ENCODE assay signal across 12 mouse cellular contexts in genomic region chr11:3969837-3970236, GRCm38 (mm10). TPM values are rescaled to one million over a fixed set of nuclear protein-coding genes. Genes with fewer than 3 reads are reported as not detected.
DNase-seq lines count a peak whose midpoint lies in the region; ATAC-seq and TF ChIP-seq lines count a peak whose summit lies in the region.
"Had no signal": no experiment of that assay in that cellular context is flagged by ENCODE, and none has a peak within 500 bp of the region (broad histone marks: within the 10 kb centered on the region; RNA-seq: fewer than 3 reads in every experiment).

No protein-coding gene starts in this region.

- H3K4me2 ChIP-seq in liver, embryonic 14.5 days (ENCODE audit: low read depth): no peak overlapping the region
- H3K4me2 ChIP-seq in liver, embryonic 12.5 days: no peak overlapping the region
- no peak overlapping the region for H3K4me2 ChIP-seq in CH12.LX (ENCODE audit: insufficient read depth, low read depth, poor library complexity, severe bottlenecking)
- H3K4me2 ChIP-seq in heart, embryonic 11.5 days: no peak overlapping the region
- H3K4me2 ChIP-seq: hindbrain, embryonic 13.5 days; lung, embryonic 15.5 days had no signal

- TF ChIP-seq CTCF in gastrocnemius, adult 2 months (IDR thresholded peaks at IDR 0.05): peak; percentile 14; the same call in 1 of the 2 replicates
- TF ChIP-seq CTCF in liver, embryonic 14.5 days (IDR thresholded peaks at IDR 0.05; ENCODE audit: low read depth): 0 out of 2 replicates have a peak, but pooled peaks have one; percentile 21
- TF ChIP-seq CTCF in CH12.LX (conservative IDR thresholded peaks at IDR 0.05 in 1 of 2, IDR thresholded peaks at IDR 0.05 in 1 of 2; ENCODE audit: low read depth in 2 of 2, low read length in 2 of 2): peak in 1 of 2 experiments; percentile 55; a peak in 2 of 4 replicates

- peaks cover 3 to 6% of the 10 kb centered on the region in 2 experiments for H3K4me1 ChIP-seq in liver, embryonic 14.5 days (replicated peaks; ENCODE audit: control insufficient read depth in 2 of 2, insufficient read depth in 2 of 2, low read length in 1 of 2)
- H3K4me1 ChIP-seq in liver, embryonic 12.5 days: peaks cover 17% of the 10 kb centered on the region
- H3K4me1 ChIP-seq in CH12.LX (ENCODE audit: control insufficient read depth in 1 of 2, insufficient read depth in 2 of 2): peaks cover 7 to 17% of the 10 kb centered on the region in 2 experiments
- peaks cover 6% of the 10 kb centered on the region for H3K4me1 ChIP-seq in heart, embryonic 11.5 days (ENCODE audit: control insufficient read depth, insufficient read depth, low read length)

- no peak overlapping the region for H3K9ac ChIP-seq in liver, embryonic 14.5 days (replicated peaks)
- no peak overlapping the region for H3K9ac ChIP-seq in liver, embryonic 12.5 days
- H3K9ac ChIP-seq in CH12.LX (ENCODE audit: insufficient read depth, low read depth): no peak overlapping the region
- H3K9ac ChIP-seq in heart, embryonic 11.5 days (ENCODE audit: low read depth, low read length): no peak overlapping the region
- H3K9ac ChIP-seq: hindbrain, embryonic 13.5 days; lung, embryonic 15.5 days had no signal

- no peak overlapping the region for H3K27ac ChIP-seq in gastrocnemius, adult 2 months
- no peak overlapping the region for H3K27ac ChIP-seq in liver, embryonic 14.5 days
- H3K27ac ChIP-seq in liver, embryonic 12.5 days: no peak overlapping the region
- no peak overlapping the region for H3K27ac ChIP-seq in CH12.LX (ENCODE audit: insufficient read depth, low read depth)
- no peak overlapping the region for H3K27ac ChIP-seq in heart, embryonic 11.5 days (ENCODE audit: low read depth, low read length)
- H3K27ac ChIP-seq: embryonic facial prominence, embryonic 10.5 days; hindbrain, embryonic 13.5 days; lung, embryonic 15.5 days had no signal

- peaks cover 37% of the 10 kb centered on the region for H3K79me2 ChIP-seq in CH12.LX (replicated peaks; ENCODE audit: control insufficient read depth, extremely low read depth, insufficient read depth, poor library complexity, severe bottlenecking)

- TF ChIP-seq RAD21 in CH12.LX (IDR thresholded peaks at IDR 0.05; ENCODE audit: low read depth, low read length): peak; percentile 1

- H3K4me3 ChIP-seq in gastrocnemius, adult 2 months: no peak overlapping the region
- no peak overlapping the region for H3K4me3 ChIP-seq in liver, embryonic 14.5 days (ENCODE audit: insufficient read depth in 1 of 2, low read depth in 2 of 2, low read length in 2 of 2)
- H3K4me3 ChIP-seq in liver, embryonic 12.5 days: no peak overlapping the region
- H3K4me3 ChIP-seq in CH12.LX (replicated peaks in 1 of 3; ENCODE audit: low read depth in 2 of 3, low read length in 2 of 3, poor library complexity in 1 of 3): no peak overlapping the region
- no peak overlapping the region for H3K4me3 ChIP-seq in heart, embryonic 11.5 days (ENCODE audit: low read depth, low read length)
- H3K4me3 ChIP-seq: embryonic facial prominence, embryonic 10.5 days; hindbrain, embryonic 13.5 days; lung, embryonic 15.5 days had no signal

- WGBS in liver, embryonic 14.5 days (ENCODE audit: insufficient replicate concordance): 64% methylated on average over 3 of the region's 3 CpGs
- 69% methylated on average over 3 of the region's 3 CpGs for WGBS in liver, embryonic 12.5 days (ENCODE audit: insufficient replicate concordance)
- 77% methylated on average over 3 of the region's 3 CpGs for WGBS in heart, embryonic 11.5 days (ENCODE audit: insufficient replicate concordance)

- H3K36me3 ChIP-seq in liver, embryonic 14.5 days (replicated peaks; ENCODE audit: control insufficient read depth, insufficient read depth, low read depth): peaks cover 21% of the 10 kb centered on the region
- peaks cover 86% of the 10 kb centered on the region for H3K36me3 ChIP-seq in liver, embryonic 12.5 days
- peaks cover 73 to 89% of the 10 kb centered on the region in 2 experiments for H3K36me3 ChIP-seq in CH12.LX (replicated peaks in 1 of 2; ENCODE audit: control insufficient read depth in 1 of 2, insufficient read depth in 1 of 2, low read length in 1 of 2)
- peaks cover 38% of the 10 kb centered on the region for H3K36me3 ChIP-seq in heart, embryonic 11.5 days (ENCODE audit: control insufficient read depth, insufficient read depth, low read length)

- dilution Hi-C loops in CH12.LX (cut with MboI; ENCODE audit: extremely low pct_ligation_motif_present, extremely low pct_unique_long_range_greater_than_20kb, low sequenced_read_pairs): no loop called here

- intact Hi-C loops in gastrocnemius, adult 2 months (cut with DNase I): no loop called here
- intact Hi-C loops in gastrocnemius, postnatal 36 days (cut with DNase I): no loop called here

- no peaks in the 10 kb centered on the region for H3K9me3 ChIP-seq in liver, embryonic 14.5 days (ENCODE audit: control insufficient read depth, low read length)
- H3K9me3 ChIP-seq in liver, embryonic 12.5 days (replicated peaks): no peaks in the 10 kb centered on the region
- H3K9me3 ChIP-seq in CH12.LX (replicated peaks; ENCODE audit: low read length): no peaks in the 10 kb centered on the region
- no peaks in the 10 kb centered on the region for H3K9me3 ChIP-seq in heart, embryonic 11.5 days (replicated peaks; ENCODE audit: control insufficient read depth, low read length)
- H3K9me3 ChIP-seq: embryonic facial prominence, embryonic 10.5 days; hindbrain, embryonic 13.5 days; lung, embryonic 15.5 days had no signal

- H3K27me3 ChIP-seq in liver, embryonic 14.5 days (ENCODE audit: control insufficient read depth, insufficient read depth, low read length): no peaks in the 10 kb centered on the region
- no peaks in the 10 kb centered on the region for H3K27me3 ChIP-seq in liver, embryonic 12.5 days (replicated peaks)
- no peaks in the 10 kb centered on the region for H3K27me3 ChIP-seq in CH12.LX (replicated peaks)
- no peaks in the 10 kb centered on the region for H3K27me3 ChIP-seq in heart, embryonic 11.5 days (ENCODE audit: control insufficient read depth, insufficient read depth, low read length)
- H3K27me3 ChIP-seq: hindbrain, embryonic 13.5 days; lung, embryonic 15.5 days had no signal

- in situ Hi-C loops in CH12.LX (cut with MboI; ENCODE audit: low pct_ligation_motif_present, low pct_unique_long_range_greater_than_20kb, low sequenced_read_pairs): no loop called here

- no peak for DNase-seq in gastrocnemius, adult 2 months
- DNase-seq in gastrocnemius, postnatal 36 days: no peak
- no peak for DNase-seq in liver, embryonic 14.5 days (ENCODE audit: low read depth in 3 of 3, low spot score in 3 of 3)
- DNase-seq in CH12.LX (ENCODE audit: extremely low read depth): no peak
- DNase-seq in layer of hippocampus, adult 9-11 months: no peak

- TF ChIP-seq EP300 in liver, embryonic 14.5 days (IDR thresholded peaks at IDR 0.05; ENCODE audit: low read depth): no peak
- TF ChIP-seq EP300 in CH12.LX (IDR thresholded peaks at IDR 0.05; ENCODE audit: low read length): no peak

- TF ChIP-seq POLR2A in CH12.LX (IDR thresholded peaks at IDR 0.05; ENCODE audit: low read depth, low read length): no peak

- ATAC-seq in liver, embryonic 14.5 days (ENCODE audit: insufficient read depth): no peak
- no peak for ATAC-seq in liver, embryonic 12.5 days
- ATAC-seq in common myeloid progenitor, adult 5-6 weeks (replicated peaks; ENCODE audit: low read depth, poor library complexity, severe bottlenecking): peak; percentile 39; the same call in 1 of the 2 replicates
- ATAC-seq in heart, embryonic 11.5 days (replicated peaks; ENCODE audit: insufficient number of reproducible peaks, low FRiP score, low TSS enrichment): no peak
- ATAC-seq: forebrain, embryonic 14.5 days had no signal

RNA-seq across cellular contexts. Expression of gene Pes1, which starts 6.1 kb away (rescaled TPM):
- 10 to 100 TPM; 32.8 to 33.7 TPM for total RNA-seq in gastrocnemius, adult 2 months (2021)
- total RNA-seq in gastrocnemius, postnatal 36 days (2021): 10 to 100 TPM; 31.3 to 35.5 TPM
- polyA plus RNA-seq in liver, embryonic 14.5 days (2012; rRNA removed): 29.4 and 35.4 TPM in 2 replicates
- polyA plus RNA-seq in liver, embryonic 14.5 days (2014; fragmentation: Nextera tagmentation; extraction: Ambion mirVana): 33.1 and 34.2 TPM in 2 replicates
- polyA plus RNA-seq in liver, embryonic 12.5 days (2016; fragmentation: Nextera tagmentation; extraction: Ambion mirVana): 72.0 and 74.0 TPM in 2 replicates
- total RNA-seq in CH12.LX (2012; rRNA removed) (120 and 149 TPM in 2 replicates), CH12.LX (2014; rRNA removed) (226 and 251 TPM in 2 replicates)
- 304 and 311 TPM in 2 replicates for polyA plus RNA-seq in CH12.LX (2012; ENCODE audit: insufficient read length, low read depth)
- total RNA-seq in common myeloid progenitor, adult 5-6 weeks (2017): 140 and 247 TPM in 2 replicates
- 48.2 and 51.5 TPM in 2 replicates for polyA plus RNA-seq in heart, embryonic 11.5 days (2014; fragmentation: Nextera tagmentation; extraction: Ambion mirVana)

RNA-seq across cellular contexts. Expression of gene 4930556J24Rik, which starts 6.7 kb away (rescaled TPM):
- not detected for total RNA-seq in gastrocnemius, adult 2 months (2021)
- not detected for total RNA-seq in gastrocnemius, postnatal 36 days (2021)
- not detected in 2 replicates for polyA plus RNA-seq in liver, embryonic 14.5 days (2012; rRNA removed)
- polyA plus RNA-seq in liver, embryonic 14.5 days (2014; fragmentation: Nextera tagmentation; extraction: Ambion mirVana): not detected in 2 replicates
- polyA plus RNA-seq in liver, embryonic 12.5 days (2016; fragmentation: Nextera tagmentation; extraction: Ambion mirVana): 0.11 and 0.13 TPM in 2 replicates
- total RNA-seq in CH12.LX (2012; rRNA removed) (0.21 and 0.50 TPM in 2 replicates), CH12.LX (2014; rRNA removed) (not detected in 2 replicates)
- 0.70 and 0.78 TPM in 2 replicates for polyA plus RNA-seq in CH12.LX (2012; ENCODE audit: insufficient read length, low read depth)
- not detected in 2 replicates for total RNA-seq in common myeloid progenitor, adult 5-6 weeks (2017)
- polyA plus RNA-seq in heart, embryonic 11.5 days (2014; fragmentation: Nextera tagmentation; extraction: Ambion mirVana): 0.17 and 0.18 TPM in 2 replicates
- polyA plus RNA-seq: forebrain, embryonic 14.5 days; hindbrain, embryonic 13.5 days had no signal

RNA-seq across cellular contexts. Expression of gene Gal3st1, which starts 13.6 kb away (rescaled TPM):
- total RNA-seq in gastrocnemius, adult 2 months (2021): under 1 TPM in 1 of 2 experiments, not detected in 1; 0.20 TPM
- under 1 TPM; 0.26 to 0.42 TPM for total RNA-seq in gastrocnemius, postnatal 36 days (2021)
- 0.87 and 1.5 TPM in 2 replicates for polyA plus RNA-seq in liver, embryonic 14.5 days (2012; rRNA removed)
- polyA plus RNA-seq in liver, embryonic 14.5 days (2014; fragmentation: Nextera tagmentation; extraction: Ambion mirVana): 0.65 and 1.00 TPM in 2 replicates
- 0.72 and 0.85 TPM in 2 replicates for polyA plus RNA-seq in liver, embryonic 12.5 days (2016; fragmentation: Nextera tagmentation; extraction: Ambion mirVana)
- 0.08 TPM in 1 of 2 replicates, not detected in the other for total RNA-seq in CH12.LX (2012; rRNA removed)
- total RNA-seq in CH12.LX (2014; rRNA removed): not detected in 2 replicates
- polyA plus RNA-seq in CH12.LX (2012; ENCODE audit: insufficient read length, low read depth): 0.14 TPM in 1 of 2 replicates, not detected in the other
- total RNA-seq in common myeloid progenitor, adult 5-6 weeks (2017): 1.0 TPM in 1 of 2 replicates, not detected in the other
- 0.14 and 0.19 TPM in 2 replicates for polyA plus RNA-seq in heart, embryonic 11.5 days (2014; fragmentation: Nextera tagmentation; extraction: Ambion mirVana)

RNA-seq across cellular contexts. Expression of gene Tcn2, which starts 37.9 kb away (rescaled TPM):
- 10 to 100 TPM; 11.9 to 18.2 TPM for total RNA-seq in gastrocnemius, adult 2 months (2021)
- total RNA-seq in gastrocnemius, postnatal 36 days (2021): 10 to 100 TPM; 15.3 to 15.5 TPM
- 14.6 and 16.7 TPM in 2 replicates for polyA plus RNA-seq in liver, embryonic 14.5 days (2012; rRNA removed)
- 16.3 and 17.5 TPM in 2 replicates for polyA plus RNA-seq in liver, embryonic 14.5 days (2014; fragmentation: Nextera tagmentation; extraction: Ambion mirVana)
- polyA plus RNA-seq in liver, embryonic 12.5 days (2016; fragmentation: Nextera tagmentation; extraction: Ambion mirVana): 14.0 and 14.5 TPM in 2 replicates
- total RNA-seq in CH12.LX (2012; rRNA removed): 4.7 and 8.6 TPM in 2 replicates
- total RNA-seq in CH12.LX (2014; rRNA removed): 1.2 and 1.3 TPM in 2 replicates
- 2.5 and 2.7 TPM in 2 replicates for polyA plus RNA-seq in CH12.LX (2012; ENCODE audit: insufficient read length, low read depth)
- total RNA-seq in common myeloid progenitor, adult 5-6 weeks (2017): 13.3 and 14.8 TPM in 2 replicates
- 71.2 and 72.5 TPM in 2 replicates for polyA plus RNA-seq in heart, embryonic 11.5 days (2014; fragmentation: Nextera tagmentation; extraction: Ambion mirVana)

RNA-seq across cellular contexts. Expression of gene Slc35e4, which starts 55.4 kb away (rescaled TPM):
- 10 to 100 TPM; 18.4 to 19.6 TPM for total RNA-seq in gastrocnemius, adult 2 months (2021)
- 10 to 100 TPM; 20.4 to 21.2 TPM for total RNA-seq in gastrocnemius, postnatal 36 days (2021)
- 0.22 and 0.31 TPM in 2 replicates for polyA plus RNA-seq in liver, embryonic 14.5 days (2012; rRNA removed)
- 0.33 and 0.37 TPM in 2 replicates for polyA plus RNA-seq in liver, embryonic 14.5 days (2014; fragmentation: Nextera tagmentation; extraction: Ambion mirVana)
- polyA plus RNA-seq in liver, embryonic 12.5 days (2016; fragmentation: Nextera tagmentation; extraction: Ambion mirVana): 0.86 and 1.2 TPM in 2 replicates
- 9.5 and 10.9 TPM in 2 replicates for total RNA-seq in CH12.LX (2012; rRNA removed)
- total RNA-seq in CH12.LX (2014; rRNA removed): 3.3 and 4.5 TPM in 2 replicates
- polyA plus RNA-seq in CH12.LX (2012; ENCODE audit: insufficient read length, low read depth): 4.0 and 4.6 TPM in 2 replicates
- 1.3 and 2.6 TPM in 2 replicates for total RNA-seq in common myeloid progenitor, adult 5-6 weeks (2017)
- 2.9 and 3.0 TPM in 2 replicates for polyA plus RNA-seq in heart, embryonic 11.5 days (2014; fragmentation: Nextera tagmentation; extraction: Ambion mirVana)
